Comparison of ENCODE assay signal across 27 mouse cellular contexts in genomic region chr11:36163580-36163979, GRCm38 (mm10).
DNase-seq lines count a peak whose midpoint lies in the region; ATAC-seq lines count a peak whose summit lies in the region.
"Had no signal": no experiment of that assay in that cellular context is flagged by ENCODE, and none has a peak within 500 bp of the region (broad histone marks: within the 10 kb centered on the region; RNA-seq: fewer than 3 reads in every experiment).

No protein-coding gene starts in this region.

- intact Hi-C loops in heart, postnatal 14 days (cut with DNase I): no loop called here

- peaks cover 3 to 6% of the 10 kb centered on the region in 2 experiments; a peak in 2 of 4 replicates for H3K4me1 ChIP-seq in heart, embryonic 14.5 days (ENCODE audit: control insufficient read depth in 2 of 2, insufficient read depth in 2 of 2, low read length in 2 of 2)
- H3K4me1 ChIP-seq in kidney, embryonic 15.5 days: 0 out of 2 replicates have a peak, but pooled peaks cover 2% of the 10 kb centered on the region
- no peaks in the 10 kb centered on the region for H3K4me1 ChIP-seq in midbrain, embryonic 10.5 days
- H3K4me1 ChIP-seq in midbrain, embryonic 14.5 days (ENCODE audit: control insufficient read depth, insufficient read depth, low read length): no peaks in the 10 kb centered on the region
- H3K4me1 ChIP-seq: intestine, embryonic 15.5 days; liver, embryonic 13.5 days; megakaryocyte, embryonic 14.5 days; neural tube, embryonic 12.5 days had no signal

- ATAC-seq in heart, embryonic 14.5 days (ENCODE audit: insufficient number of reproducible peaks, insufficient read depth, low FRiP score, low read depth): peak; percentile 35; the same call in 1 of the 2 replicates
- ATAC-seq in kidney, embryonic 15.5 days (replicated peaks; ENCODE audit: low FRiP score): 0 out of 2 replicates have a peak, but pooled peaks have one; percentile 12
- no peak for ATAC-seq in midbrain, embryonic 14.5 days (ENCODE audit: low FRiP score, low TSS enrichment)
- ATAC-seq: CD4-positive, CD25-positive, alpha-beta regulatory T cell, adult 4 months; forebrain, embryonic 14.5 days; intestine, embryonic 15.5 days; lung, postnatal 0 days had no signal

- no peak overlapping the region for H3K4me2 ChIP-seq in heart, embryonic 14.5 days (ENCODE audit: low read length)
- no peak overlapping the region for H3K4me2 ChIP-seq in kidney, embryonic 15.5 days
- H3K4me2 ChIP-seq in midbrain, embryonic 14.5 days (ENCODE audit: low read length): no peak overlapping the region
- H3K4me2 ChIP-seq: heart, embryonic 15.5 days; hindbrain, embryonic 14.5 days; intestine, embryonic 15.5 days; limb, embryonic 15.5 days; liver, embryonic 13.5 days; neural tube, embryonic 12.5 days had no signal

- H3K9me3 ChIP-seq in heart, embryonic 14.5 days (ENCODE audit: control insufficient read depth, low read length): no peaks in the 10 kb centered on the region
- H3K9me3 ChIP-seq in kidney, embryonic 15.5 days (replicated peaks): no peaks in the 10 kb centered on the region
- no peaks in the 10 kb centered on the region for H3K9me3 ChIP-seq in midbrain, embryonic 10.5 days (replicated peaks)
- no peaks in the 10 kb centered on the region for H3K9me3 ChIP-seq in midbrain, embryonic 14.5 days (ENCODE audit: control insufficient read depth, low read length)
- H3K9me3 ChIP-seq: heart, embryonic 15.5 days; intestine, embryonic 15.5 days; limb, embryonic 15.5 days; liver, embryonic 13.5 days; neural tube, embryonic 12.5 days had no signal

- WGBS in heart, embryonic 14.5 days: 60% methylated on average over 11 of the region's 11 CpGs
- WGBS in kidney, embryonic 15.5 days: 78% methylated on average over 11 of the region's 11 CpGs
- WGBS in midbrain, embryonic 10.5 days: 92% methylated on average over 11 of the region's 11 CpGs
- WGBS in midbrain, embryonic 14.5 days: 96% methylated on average over 11 of the region's 11 CpGs

- no peak overlapping the region for H3K4me3 ChIP-seq in heart, embryonic 14.5 days (ENCODE audit: control insufficient read depth in 1 of 2, insufficient read depth in 1 of 2, low read depth in 1 of 2, low read length in 2 of 2)
- H3K4me3 ChIP-seq in kidney, embryonic 15.5 days (replicated peaks): no peak overlapping the region
- H3K4me3 ChIP-seq in midbrain, embryonic 10.5 days: no peak overlapping the region
- H3K4me3 ChIP-seq in midbrain, embryonic 14.5 days (replicated peaks; ENCODE audit: low read depth, low read length): no peak overlapping the region
- H3K4me3 ChIP-seq: heart, adult 2 months; heart, embryonic 15.5 days; intestine, embryonic 15.5 days; layer of hippocampus, adult 2 months; limb, embryonic 15.5 days; liver, embryonic 13.5 days; megakaryocyte, embryonic 14.5 days; neural tube, embryonic 12.5 days had no signal

- H3K27me3 ChIP-seq in heart, embryonic 14.5 days (ENCODE audit: control insufficient read depth, insufficient read depth, low read length): no peaks in the 10 kb centered on the region
- H3K27me3 ChIP-seq in kidney, embryonic 15.5 days: no peaks in the 10 kb centered on the region
- no peaks in the 10 kb centered on the region for H3K27me3 ChIP-seq in midbrain, embryonic 10.5 days (ENCODE audit: low read depth, poor library complexity, severe bottlenecking)
- H3K27me3 ChIP-seq in midbrain, embryonic 14.5 days (ENCODE audit: control insufficient read depth, insufficient read depth, low read length): no peaks in the 10 kb centered on the region
- H3K27me3 ChIP-seq: heart, embryonic 15.5 days; intestine, embryonic 15.5 days; limb, embryonic 15.5 days; liver, embryonic 13.5 days; megakaryocyte, embryonic 14.5 days; neural tube, embryonic 12.5 days had no signal

- no peak overlapping the region for H3K27ac ChIP-seq in heart, embryonic 14.5 days (replicated peaks in 1 of 2; ENCODE audit: control insufficient read depth in 1 of 2, insufficient read depth in 1 of 2, low read depth in 2 of 2, low read length in 2 of 2)
- H3K27ac ChIP-seq in kidney, embryonic 15.5 days: no peak overlapping the region
- no peak overlapping the region for H3K27ac ChIP-seq in midbrain, embryonic 10.5 days (replicated peaks)
- no peak overlapping the region for H3K27ac ChIP-seq in midbrain, embryonic 14.5 days (replicated peaks; ENCODE audit: low read depth, low read length)
- H3K27ac ChIP-seq: heart, adult 2 months; heart, embryonic 15.5 days; hindbrain, embryonic 14.5 days; intestine, embryonic 15.5 days; layer of hippocampus, adult 2 months; limb, embryonic 15.5 days; liver, embryonic 13.5 days; neural tube, embryonic 12.5 days had no signal

- DNase-seq in heart, postnatal 14 days: no peak
- no peak for DNase-seq in kidney, postnatal 25 days
- DNase-seq in midbrain, embryonic 10.5 days (ENCODE audit: low spot score): peak; percentile 9
- no peak for DNase-seq in midbrain, embryonic 14.5 days
- DNase-seq: adrenal gland, postnatal 14 days; cerebellum, adult 11 months; cerebellum, adult 9-10 months; cerebellum, postnatal 36 days; gastrocnemius, postnatal 25 days; heart, adult 2 months; kidney, postnatal 10 days; liver, embryonic 13.5 days; lung, adult 18-20 months; right cerebral cortex, postnatal 4 days; thymus, postnatal 4 days had no signal

- H3K36me3 ChIP-seq in heart, embryonic 14.5 days (ENCODE audit: control insufficient read depth, insufficient read depth, low read length): no peaks in the 10 kb centered on the region
- H3K36me3 ChIP-seq in kidney, embryonic 15.5 days: no peaks in the 10 kb centered on the region
- no peaks in the 10 kb centered on the region for H3K36me3 ChIP-seq in midbrain, embryonic 10.5 days
- peaks cover 7% of the 10 kb centered on the region; the same call in 1 of the 2 replicates for H3K36me3 ChIP-seq in midbrain, embryonic 14.5 days (ENCODE audit: control insufficient read depth, insufficient read depth, low read length)
- H3K36me3 ChIP-seq: heart, embryonic 15.5 days; intestine, embryonic 15.5 days; limb, embryonic 15.5 days; liver, embryonic 13.5 days; neural tube, embryonic 12.5 days had no signal

- no peak overlapping the region for H3K9ac ChIP-seq in heart, embryonic 14.5 days (ENCODE audit: low read length)
- no peak overlapping the region for H3K9ac ChIP-seq in kidney, embryonic 15.5 days
- no peak overlapping the region for H3K9ac ChIP-seq in midbrain, embryonic 14.5 days (replicated peaks; ENCODE audit: low read length)
- H3K9ac ChIP-seq: heart, embryonic 15.5 days; hindbrain, embryonic 14.5 days; intestine, embryonic 15.5 days; limb, embryonic 15.5 days; liver, embryonic 13.5 days; neural tube, embryonic 12.5 days had no signal
